Mouse (Mus musculus): ENCODE data around the gene Ip6k3. TPM values are rescaled to one million over a fixed set of nuclear protein-coding genes. Genes with fewer than 3 reads are reported as not detected.

The Ip6k3 gene
- 100 to 1,000 TPM in 1 of 2 experiments, 10 to 100 TPM in 1; 91.4 to 128 TPM for total RNA-seq (2021)
- long read RNA-seq, experiment 1, transcript Ip6k3-201 (6 exons, 2,342 nt), result major isoform, 210 of 277 reads
- long read RNA-seq, experiment 1, partial matches to known transcripts, result 45 of 277 reads
- long read RNA-seq, experiment 1, other reads (novel, unspliced or antisense), result 22 of 277 reads
- long read RNA-seq, experiment 2, transcript Ip6k3-201 (6 exons, 2,342 nt), result major isoform, 177 of 223 reads
- long read RNA-seq, experiment 2, partial matches to known transcripts, result 29 of 223 reads
- long read RNA-seq, experiment 2, other reads (novel, unspliced or antisense), result 17 of 223 reads

DNA sequence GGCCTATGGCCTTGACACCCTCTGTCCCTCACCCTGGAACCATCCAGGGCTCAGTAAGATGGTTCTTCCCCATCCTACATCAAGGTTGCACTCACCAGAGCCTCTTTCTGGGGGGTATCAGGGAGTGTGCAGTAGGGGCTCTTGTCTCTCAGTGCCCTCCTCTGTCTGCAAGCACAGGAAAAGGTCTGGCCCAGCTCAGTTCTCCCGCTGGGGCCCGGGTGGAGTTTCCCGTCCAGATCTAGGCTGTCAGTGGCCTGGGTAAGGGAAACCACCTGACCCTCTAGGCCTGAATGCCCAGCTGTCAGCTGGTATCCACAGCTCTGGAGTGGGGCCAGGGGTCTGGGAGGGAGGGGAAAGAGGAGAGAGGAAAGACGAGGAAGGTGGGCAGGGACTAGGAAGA, at the start of gene Ip6k3:
Gene Ip6k3, minus strand, starts transcription at position 251 of the 400 bp plus-strand sequence.
- intact Hi-C loops (cut with DNase I; ENCODE audit: low total_unique reads), result no loop called here

DNA sequence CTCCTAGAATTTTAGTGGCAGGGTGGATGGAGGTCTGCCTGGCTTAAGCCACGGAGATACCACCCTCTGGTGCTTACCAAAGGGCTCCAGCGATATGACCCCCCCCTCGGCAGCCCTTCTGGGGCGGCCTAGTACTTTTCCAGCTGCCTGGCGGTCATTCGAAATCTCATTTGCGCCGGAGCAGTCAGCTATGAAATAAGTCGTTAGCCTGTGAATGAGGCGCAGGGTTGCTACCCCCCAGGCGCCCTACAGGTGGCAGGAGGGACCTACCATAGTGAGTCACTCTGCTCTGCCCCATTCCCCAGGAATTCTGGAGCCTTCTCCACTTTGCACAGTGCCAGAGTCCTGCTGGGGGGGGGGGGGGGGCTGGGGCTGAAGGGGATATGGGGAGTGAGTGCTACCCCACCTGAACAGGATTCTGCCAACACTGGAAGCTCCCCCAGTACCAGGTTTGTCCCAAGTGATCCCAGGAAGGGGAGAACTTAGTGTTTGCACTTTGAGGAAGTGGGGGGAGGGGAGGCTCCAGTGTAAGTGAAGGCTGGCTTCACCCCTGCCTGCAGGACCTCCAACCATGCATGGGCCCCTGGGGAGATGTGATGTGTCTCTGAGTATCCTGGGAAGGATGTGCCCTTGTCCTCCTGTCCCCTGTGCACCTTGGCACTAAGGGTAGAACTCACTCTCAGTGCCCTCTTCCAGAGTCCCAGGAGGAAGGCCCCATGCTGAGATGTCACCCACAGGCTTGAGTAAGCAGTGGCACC, 45.4 kb upstream of the Ip6k3 start:
- DNase-seq, result peak; percentile 58

More for the DNA sequence above, at the start of gene Ip6k3:
- peak; percentile 83 for DNase-seq

DNA sequence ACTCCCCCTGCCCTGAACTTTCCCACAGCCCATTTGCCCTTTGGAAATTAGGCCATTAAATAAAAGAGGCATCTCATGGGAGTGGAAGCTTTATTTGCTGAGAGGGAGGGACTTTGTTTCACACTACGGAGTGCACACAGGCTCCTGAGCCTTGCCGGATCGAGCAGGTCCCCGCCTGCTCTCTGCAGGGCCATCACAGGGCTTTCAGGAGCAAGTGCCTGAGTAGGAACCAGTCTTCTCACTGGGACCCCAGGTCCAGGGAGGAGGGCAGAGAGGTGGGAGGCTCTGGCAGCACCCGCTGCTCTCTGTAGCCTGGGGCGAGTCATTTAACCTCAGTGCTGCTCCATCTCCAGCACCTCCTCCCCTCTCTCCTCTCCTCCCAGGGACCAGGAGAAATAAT, 44.4 kb upstream of the Ip6k3 start:
- DNase-seq, result no peak
- intact Hi-C loops (cut with DNase I; ENCODE audit: low total_unique reads), result loop anchor here (5.0 kb wide), 1 partner anchor 310 kb away; the partner anchor contains the start of gene Grm4

More for the DNA sequence above, 45.4 kb upstream of the Ip6k3 start:
- intact Hi-C loops (cut with DNase I; ENCODE audit: low total_unique reads), result loop anchor here (5.0 kb wide), 1 partner anchor 309 kb away; the partner anchor contains the start of gene Grm4

DNA sequence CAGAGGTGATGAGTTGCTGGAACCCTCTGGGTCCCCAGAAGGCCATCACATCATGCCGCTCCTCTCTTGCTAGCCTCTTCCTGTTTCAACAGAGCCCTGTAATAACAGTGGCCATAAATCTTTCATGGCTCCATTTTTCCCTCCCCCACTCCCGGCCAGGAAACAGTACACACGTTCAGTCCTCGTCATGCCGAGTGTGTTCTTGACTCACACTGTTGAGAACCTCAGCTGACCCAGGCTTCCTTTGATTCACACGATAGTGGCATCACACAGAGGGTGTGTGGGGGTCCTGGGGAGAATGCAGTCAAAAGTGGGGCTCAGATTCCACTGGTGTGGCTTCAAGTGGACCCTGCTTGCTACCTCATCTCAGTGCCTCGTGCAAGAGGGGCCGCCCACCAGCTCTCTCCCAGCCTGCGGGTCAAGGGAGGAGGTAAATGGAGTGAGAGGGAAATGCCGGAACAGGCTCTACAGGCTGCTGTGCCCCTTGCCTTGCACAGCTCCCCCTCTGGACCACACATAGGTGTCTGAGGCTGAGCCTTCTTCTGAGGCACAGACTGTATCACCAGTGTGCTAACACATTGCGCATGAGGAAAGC, 39.6 kb upstream of the Ip6k3 start:
- intact Hi-C loops (cut with DNase I; ENCODE audit: low total_unique reads), result loop anchor here (1.0 kb wide), 1 partner anchor 126 kb away; no protein-coding TSS in a partner anchor
- DNase-seq, result no peak

DNA sequence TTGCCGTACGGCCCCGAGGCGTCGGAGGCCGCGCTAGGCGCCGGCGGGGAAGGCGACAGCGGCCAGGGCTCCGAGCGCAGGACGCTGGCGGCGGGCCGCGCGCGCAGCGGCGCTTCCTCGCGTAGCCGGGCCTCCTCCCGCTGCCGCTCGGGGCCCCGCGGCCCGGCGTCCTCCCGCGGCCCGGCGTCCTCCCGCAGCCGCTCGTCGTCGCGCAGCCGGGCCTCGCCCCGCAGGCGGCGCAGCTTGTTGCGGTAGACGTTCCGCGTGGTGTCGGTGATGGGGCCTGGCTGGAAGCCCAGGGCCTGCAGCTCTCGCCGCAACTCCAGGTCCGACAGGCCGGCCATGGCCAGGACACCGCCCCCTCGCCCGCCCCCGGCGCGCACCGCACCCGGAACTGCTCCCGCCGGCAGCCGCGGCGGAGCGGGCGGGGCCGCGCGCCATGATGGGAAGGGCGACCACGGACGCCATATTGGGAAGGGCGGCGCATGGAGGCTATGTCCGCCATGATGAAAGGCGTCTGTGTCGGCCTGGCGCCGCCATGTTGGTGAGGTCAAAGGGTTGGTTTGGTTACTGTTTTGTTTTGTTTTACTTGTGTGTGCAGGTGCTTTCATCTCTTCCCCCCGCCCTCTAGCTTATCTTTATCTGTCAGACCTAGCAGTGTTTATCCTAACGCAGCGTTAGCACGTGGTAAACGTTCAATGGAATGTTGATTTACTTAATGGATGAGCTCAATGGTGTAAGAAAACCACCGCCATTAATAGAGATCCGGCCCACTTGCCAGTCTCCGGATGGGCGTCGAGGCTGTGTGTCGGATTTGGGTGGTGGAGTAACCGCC, 36.7 kb upstream of the Ip6k3 start, which contains the start of gene Lemd2:
Gene Lemd2, minus strand, starts transcription at position 395 of the 835 bp plus-strand sequence.
- peak; percentile 97 for DNase-seq
- intact Hi-C loops (cut with DNase I; ENCODE audit: low total_unique reads), result no loop called here

DNA sequence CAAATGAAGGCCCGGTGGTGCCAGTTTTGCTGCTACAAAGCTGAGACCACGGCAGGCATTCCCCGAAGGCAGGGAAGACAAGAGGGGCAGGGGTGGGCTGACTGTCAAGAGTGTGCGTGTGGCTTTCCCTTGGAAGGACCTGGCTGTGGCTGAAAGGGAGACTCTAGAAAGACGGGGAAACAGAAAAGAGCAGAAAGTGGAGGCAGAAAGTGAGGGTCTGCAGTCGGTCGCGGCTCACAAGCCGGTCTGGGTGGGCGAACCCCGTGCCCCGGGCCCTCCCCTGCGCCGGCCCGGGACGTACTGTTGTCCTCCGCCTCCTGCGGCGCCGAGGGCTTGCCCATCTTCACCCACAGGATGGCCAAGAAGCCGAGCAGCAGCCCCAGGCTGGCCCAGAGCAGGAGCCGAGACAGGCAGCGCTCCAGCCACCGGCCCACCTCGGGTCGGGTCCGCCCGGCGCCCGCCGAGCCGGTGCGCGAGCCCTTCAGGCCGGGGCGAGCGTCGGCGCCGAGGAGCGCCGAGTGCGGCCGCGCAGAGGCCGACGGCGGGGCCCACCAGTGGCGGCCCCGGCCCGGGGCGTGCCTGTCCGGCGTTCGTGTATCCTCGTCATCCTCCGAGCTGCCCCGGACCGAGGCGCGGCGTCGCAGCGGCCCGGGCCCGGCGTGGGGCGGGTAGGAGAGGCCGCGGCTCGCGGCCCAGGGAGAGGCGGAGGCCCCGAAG, 35.9 kb upstream of the Ip6k3 start:
- intact Hi-C loops (cut with DNase I; ENCODE audit: low total_unique reads), result no loop called here
- peak; percentile 51 for DNase-seq

DNA sequence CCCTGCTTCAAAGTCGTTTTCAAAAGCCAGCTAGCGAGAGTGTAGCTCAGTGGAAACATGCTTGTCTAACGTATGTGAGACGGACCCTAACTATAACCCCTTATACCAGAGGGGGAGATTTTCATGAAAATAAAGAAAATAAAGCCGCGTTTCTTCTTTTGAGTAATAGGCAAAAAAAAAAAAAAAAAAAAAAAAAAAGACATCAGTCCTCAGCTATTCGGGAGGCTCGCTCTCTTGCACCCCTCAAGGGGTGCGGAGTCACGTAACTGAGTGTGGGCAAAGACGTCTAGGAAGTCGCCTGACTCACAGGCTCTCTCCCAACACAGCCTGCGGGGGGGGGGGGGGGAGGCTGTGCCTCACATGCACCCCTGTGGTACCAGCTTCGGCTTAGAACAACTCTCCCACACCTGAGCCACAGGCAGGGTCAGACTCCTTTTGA, 35.3 kb upstream of the Ip6k3 start:
- no peak for DNase-seq
- intact Hi-C loops (cut with DNase I; ENCODE audit: low total_unique reads), result no loop called here

DNA sequence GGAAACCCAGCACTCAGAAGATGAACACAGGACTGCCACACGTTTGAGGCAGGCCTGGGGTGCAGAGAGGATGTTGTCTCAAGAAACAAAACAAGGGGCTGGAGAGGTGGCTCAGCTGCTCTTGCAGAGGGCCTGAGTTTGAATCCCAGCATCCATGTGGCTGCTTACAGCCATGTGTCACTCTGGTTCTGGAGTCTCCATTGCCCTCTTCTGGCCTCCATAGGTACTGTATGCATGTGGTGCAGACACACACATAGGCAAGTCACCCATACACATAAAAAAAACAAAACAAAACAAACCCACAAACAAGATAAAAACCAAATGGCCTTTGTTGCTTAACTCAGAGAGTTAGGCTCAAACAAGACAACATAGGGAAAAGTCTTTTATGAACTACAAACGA, 34.4 kb upstream of the Ip6k3 start:
- intact Hi-C loops (cut with DNase I; ENCODE audit: low total_unique reads), result no loop called here
- DNase-seq, result no peak

DNA sequence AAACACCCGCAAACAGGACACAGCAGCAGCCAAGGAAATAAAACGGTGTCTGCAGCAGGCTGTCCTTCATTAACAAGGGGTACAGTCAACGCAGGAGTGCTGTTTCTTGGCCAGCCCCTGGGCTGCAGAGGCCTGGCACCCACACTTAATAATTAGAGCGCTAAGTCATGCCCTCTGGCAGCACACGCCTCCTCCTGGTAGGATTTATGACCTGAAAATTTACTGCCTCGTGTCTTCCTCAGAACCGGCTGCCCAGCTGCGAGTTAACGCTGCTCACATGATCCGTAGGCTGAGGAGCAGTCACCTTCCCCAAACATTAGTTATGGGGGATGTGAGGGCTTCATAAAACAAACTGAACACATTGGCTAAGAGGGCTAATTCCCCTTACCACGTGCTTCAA, 33.2 kb upstream of the Ip6k3 start:
- intact Hi-C loops (cut with DNase I; ENCODE audit: low total_unique reads), result no loop called here
- peak; percentile 41 for DNase-seq

DNA sequence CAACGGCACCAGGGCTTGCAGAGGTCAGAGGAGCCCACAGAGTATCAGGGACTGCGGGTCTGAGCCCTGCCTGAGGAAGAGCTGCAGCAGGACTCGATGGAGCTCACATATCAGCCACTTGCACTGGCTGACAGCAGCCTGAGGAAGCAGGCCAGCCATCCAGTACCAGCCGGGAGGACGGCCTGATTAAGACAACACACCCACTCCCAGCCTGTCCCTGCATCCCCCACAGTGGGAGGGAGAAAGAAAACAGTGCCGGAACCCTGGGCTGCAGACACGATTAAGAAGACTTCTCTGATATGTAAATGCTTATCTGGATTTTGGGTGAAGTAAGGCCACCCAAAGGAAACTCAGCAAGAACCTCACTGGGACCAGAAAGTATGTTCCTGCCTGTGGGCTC, 32.3 kb upstream of the Ip6k3 start:
- intact Hi-C loops (cut with DNase I; ENCODE audit: low total_unique reads), result loop anchor here (10.0 kb wide), 1 partner anchor 175 kb away; the partner anchor contains the start of gene Bak1
- DNase-seq, result no peak

DNA sequence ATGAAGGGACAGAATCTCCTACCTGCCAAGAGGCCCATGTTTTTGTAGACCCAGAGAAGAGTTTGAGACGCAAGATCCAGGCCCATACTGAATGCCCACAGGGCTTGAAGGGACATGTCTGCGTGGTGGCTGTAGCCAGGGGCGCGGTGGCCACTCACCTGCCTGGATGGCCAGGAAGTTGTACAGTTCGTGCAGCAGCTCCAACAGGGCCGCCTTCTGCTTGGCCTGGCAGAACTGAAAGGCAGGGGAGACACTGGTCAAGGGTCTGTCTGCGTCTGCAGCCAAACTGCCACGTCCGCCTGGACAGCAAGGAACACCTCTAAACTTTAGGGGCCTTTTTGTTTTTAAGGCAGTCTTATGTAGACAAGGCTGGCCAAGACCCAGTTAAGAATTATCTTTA, 31.6 kb upstream of the Ip6k3 start:
- intact Hi-C loops (cut with DNase I; ENCODE audit: low total_unique reads), result loop anchor here (10.0 kb wide), 1 partner anchor 174 kb away; the partner anchor contains the start of gene Bak1
- DNase-seq, result no peak

DNA sequence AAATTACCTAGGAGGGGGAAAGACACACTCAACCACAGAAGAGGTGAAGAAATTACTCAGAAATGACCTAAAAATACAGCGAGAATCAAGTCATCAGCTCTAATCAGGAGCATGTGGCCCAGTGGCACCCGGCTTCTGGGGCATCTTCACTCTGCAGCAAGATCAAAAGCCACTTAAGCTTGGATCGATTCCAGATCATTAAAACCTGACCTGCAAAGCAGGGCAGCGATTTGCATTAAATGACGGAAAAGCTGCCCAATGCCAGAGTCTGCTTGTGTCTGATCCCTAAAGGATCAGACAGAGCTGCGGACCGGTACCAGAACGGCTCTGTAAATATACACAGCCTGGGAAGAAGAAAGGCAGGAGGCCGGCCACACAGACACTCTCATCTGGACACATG, 28.6 kb upstream of the Ip6k3 start:
- DNase-seq, result no peak
- intact Hi-C loops (cut with DNase I; ENCODE audit: low total_unique reads), result loop anchor here (10.0 kb wide), 1 partner anchor 171 kb away; the partner anchor contains the start of gene Bak1

DNA sequence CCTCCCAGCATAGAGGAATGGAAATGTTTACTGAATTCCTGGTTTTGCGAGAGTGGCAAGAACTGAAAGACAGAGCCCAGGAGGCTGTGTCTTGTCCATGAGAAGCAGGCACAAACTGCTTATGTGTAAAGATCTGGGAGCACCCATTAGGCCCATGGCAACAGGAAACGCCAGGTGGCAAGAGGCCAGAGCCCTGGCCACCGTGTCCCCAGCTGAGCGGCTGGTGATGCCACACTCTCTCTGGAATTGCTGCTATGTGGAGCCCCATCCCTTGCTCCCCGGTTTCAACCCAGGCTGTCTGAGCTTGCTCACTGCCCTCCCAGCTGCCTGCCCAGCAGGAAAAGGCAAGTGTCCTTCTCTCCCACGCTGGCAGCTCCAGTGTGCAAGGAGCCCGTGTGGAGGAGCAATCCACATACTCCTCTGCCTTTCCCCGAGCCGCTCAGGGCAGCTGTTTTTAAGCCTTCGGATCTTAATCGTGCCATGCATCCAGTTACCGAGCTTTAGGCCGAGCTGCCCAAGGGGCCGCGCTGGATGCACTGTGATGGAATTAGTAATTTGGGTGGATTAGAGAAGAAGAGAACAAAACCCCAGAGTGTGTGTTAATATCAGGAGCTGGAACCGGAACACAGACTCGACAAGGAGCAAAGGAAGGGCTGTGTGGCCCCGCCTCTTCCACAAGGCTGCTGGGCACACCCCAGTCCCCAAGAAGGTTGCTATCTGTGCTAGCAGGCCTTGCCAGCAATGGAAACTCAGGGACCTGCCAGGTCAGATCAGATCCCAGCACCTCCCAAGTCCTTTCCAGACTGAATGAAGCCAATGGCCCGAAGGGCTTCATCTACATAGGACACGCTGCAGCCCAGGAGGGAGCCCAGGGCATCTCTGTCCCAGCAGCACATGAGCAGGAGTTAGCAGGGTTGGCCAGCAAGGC, 26.9 kb upstream of the Ip6k3 start:
- DNase-seq, result peak; percentile 48
- intact Hi-C loops (cut with DNase I; ENCODE audit: low total_unique reads), result loop anchor here (10.0 kb wide), 1 partner anchor 170 kb away; the partner anchor contains the start of gene Bak1

DNA sequence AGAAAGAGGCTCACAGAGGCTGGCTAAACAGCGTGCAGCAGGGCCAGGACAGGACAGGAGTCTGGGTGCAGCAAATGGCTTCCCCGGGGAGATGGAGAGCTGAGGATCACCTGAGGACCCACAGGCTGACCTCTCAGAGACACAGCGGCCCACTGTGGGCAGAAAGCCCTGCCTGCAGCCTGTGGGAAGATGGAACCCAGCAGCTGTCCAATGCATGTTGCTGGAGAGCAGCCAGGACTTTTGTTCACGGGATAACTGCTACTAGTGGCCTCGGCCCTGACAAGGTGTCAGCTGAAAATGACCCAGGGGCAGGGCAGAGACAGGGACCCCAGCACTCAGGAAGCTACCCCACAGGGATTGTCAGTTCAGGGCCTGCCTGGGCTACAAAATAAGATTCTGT, 24.2 kb upstream of the Ip6k3 start:
- intact Hi-C loops (cut with DNase I; ENCODE audit: low total_unique reads), result loop anchor here (2.0 to 10.0 kb wide), 2 partner anchors 27 to 167 kb away; partner anchors contain the start of gene Bak1
- no peak for DNase-seq

DNA sequence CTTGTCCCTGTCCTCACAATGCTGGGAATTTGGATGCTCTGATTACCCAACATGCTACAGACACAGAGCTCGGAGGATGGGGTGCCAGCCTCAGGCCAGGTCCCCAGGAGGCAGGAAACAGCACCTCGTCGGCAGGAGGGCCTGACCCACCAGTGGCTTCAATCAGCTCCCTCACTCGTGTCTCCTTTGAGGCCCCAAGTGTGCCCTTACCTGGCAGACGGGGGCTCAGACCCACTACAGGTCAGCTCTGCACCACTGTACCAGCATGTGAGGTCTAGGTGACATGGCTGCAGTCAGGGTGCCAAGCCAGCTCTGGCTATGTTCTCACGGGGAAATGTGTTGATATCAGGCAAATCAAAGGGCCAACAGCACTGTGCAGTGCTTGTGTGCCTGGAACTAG, 23.6 kb upstream of the Ip6k3 start:
- intact Hi-C loops (cut with DNase I; ENCODE audit: low total_unique reads), result loop anchor here (2.0 to 10.0 kb wide), 2 partner anchors 28 to 166 kb away; partner anchors contain the start of gene Bak1
- no peak for DNase-seq

DNA sequence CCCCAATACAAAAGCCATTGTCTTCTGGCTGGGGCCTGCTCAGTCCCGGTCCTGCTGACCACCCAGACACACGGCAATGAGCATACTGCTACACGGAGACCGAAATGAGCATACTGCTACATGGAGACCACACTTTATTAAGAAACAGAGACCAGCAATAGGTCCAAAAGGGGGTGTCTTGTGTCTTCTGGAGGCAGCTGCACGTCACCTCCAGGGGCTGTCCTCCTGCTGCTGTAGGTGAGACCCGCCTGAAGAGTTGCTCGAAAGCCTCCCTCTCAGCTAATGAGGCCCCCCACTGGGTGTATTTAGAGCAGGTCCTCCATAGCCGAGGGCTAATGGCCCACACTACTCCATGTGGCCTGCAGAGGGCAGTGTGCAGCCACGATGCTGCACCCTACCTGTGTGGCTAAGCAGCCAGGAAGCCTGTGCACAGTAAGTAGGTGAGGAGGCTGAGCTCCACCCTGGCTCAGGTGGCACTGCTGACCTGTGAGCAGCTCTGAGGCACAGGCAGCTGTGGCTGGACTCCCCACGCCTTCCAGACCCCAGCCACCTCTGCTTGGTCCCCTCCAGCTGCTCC, 22.1 kb upstream of the Ip6k3 start:
- peak; percentile 56 for DNase-seq
- intact Hi-C loops (cut with DNase I; ENCODE audit: low total_unique reads), result loop anchor here (2.0 to 10.0 kb wide), 3 partner anchors 29 to 165 kb away; partner anchors contain the start of gene Bak1

DNA sequence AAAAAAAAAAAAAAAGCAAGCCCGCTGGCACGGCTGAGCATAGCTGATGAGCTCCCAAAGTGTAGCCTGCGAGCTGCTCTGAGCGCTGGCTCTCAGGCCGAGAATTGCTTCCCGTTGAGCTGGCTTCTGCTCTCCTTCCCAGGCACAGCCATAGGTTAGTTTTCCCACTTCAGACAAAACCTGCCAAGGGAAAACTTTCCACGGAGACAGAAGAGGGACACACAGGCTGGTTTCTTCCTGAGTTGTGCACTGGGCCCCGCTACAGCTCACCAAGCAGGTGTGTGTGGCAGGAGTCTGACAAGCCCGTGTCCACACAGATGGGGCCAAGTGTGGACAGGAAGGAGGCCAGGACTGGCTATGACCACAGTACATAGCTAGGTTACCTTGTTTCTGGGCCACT, 21.3 kb upstream of the Ip6k3 start:
- DNase-seq, result no peak
- intact Hi-C loops (cut with DNase I; ENCODE audit: low total_unique reads), result loop anchor here (5.0 kb wide), 1 partner anchor 52 kb away; no protein-coding TSS in a partner anchor
